Mouse (Mus musculus): ENCODE results near the gene Ms4a15.

Ms4a15 gene

GRCm38 (mm10) chr19:10993150-10993549, at the start of gene Ms4a15:
Gene Ms4a15, minus strand, starts transcription at chr19:10993250.
- DNase-seq (ENCODE audit: low read depth, low spot score) = no peak

- no peak for DNase-seq (ENCODE audit: low read depth, low spot score)
Observed at GRCm38 (mm10) chr19:11037570-11037969, 44.5 kb upstream of the Ms4a15 start.

- DNase-seq (ENCODE audit: low read depth, low spot score) = no peak
Observed at GRCm38 (mm10) chr19:11022382-11022781, 29.3 kb upstream of the Ms4a15 start.

- no peak for DNase-seq (ENCODE audit: low read depth, low spot score)
Observed at GRCm38 (mm10) chr19:11017891-11018290, 24.8 kb upstream of the Ms4a15 start, which contains the start of gene Ms4a18. Gene Ms4a18, minus strand, starts transcription at chr19:11018031.

GRCm38 (mm10) chr19:11017251-11017650, 24.2 kb upstream of the Ms4a15 start:
- DNase-seq (ENCODE audit: low read depth, low spot score) = peak; percentile 29

GRCm38 (mm10) chr19:11015998-11016397, 22.9 kb upstream of the Ms4a15 start:
- no peak for DNase-seq (ENCODE audit: low read depth, low spot score)

- DNase-seq (ENCODE audit: low read depth, low spot score) = no peak
Observed at GRCm38 (mm10) chr19:11015468-11015867, 22.4 kb upstream of the Ms4a15 start.

GRCm38 (mm10) chr19:10991911-10992310, 1.1 kb downstream of the Ms4a15 start:
- no peak for DNase-seq (ENCODE audit: low read depth, low spot score)

- no peak for DNase-seq (ENCODE audit: low read depth, low spot score)
Observed at GRCm38 (mm10) chr19:10990751-10991150, 2.3 kb downstream of the Ms4a15 start.

GRCm38 (mm10) chr19:10988563-10988962, 4.5 kb downstream of the Ms4a15 start:
- DNase-seq (ENCODE audit: low read depth, low spot score) = no peak

GRCm38 (mm10) chr19:10985889-10986288, 7.2 kb downstream of the Ms4a15 start:
- no peak for DNase-seq (ENCODE audit: low read depth, low spot score)

GRCm38 (mm10) chr19:10984551-10984950, 8.5 kb downstream of the Ms4a15 start:
- no peak for DNase-seq (ENCODE audit: low read depth, low spot score)

- no peak for DNase-seq (ENCODE audit: low read depth, low spot score)
Observed at GRCm38 (mm10) chr19:10983146-10983545, 9.9 kb downstream of the Ms4a15 start.

GRCm38 (mm10) chr19:10980210-10980609, 12.8 kb downstream of the Ms4a15 start:
- no peak for DNase-seq (ENCODE audit: low read depth, low spot score)

GRCm38 (mm10) chr19:10979184-10980168, 13.6 kb downstream of the Ms4a15 start:
- peak; percentile 44 for DNase-seq (ENCODE audit: low read depth, low spot score)

GRCm38 (mm10) chr19:10976318-10976717, 16.7 kb downstream of the Ms4a15 start:
- DNase-seq (ENCODE audit: low read depth, low spot score) = no peak

- no peak for DNase-seq (ENCODE audit: low read depth, low spot score)
Observed at GRCm38 (mm10) chr19:10975187-10975586, 17.9 kb downstream of the Ms4a15 start.

- no peak for DNase-seq (ENCODE audit: low read depth, low spot score)
Observed at GRCm38 (mm10) chr19:10974238-10974865, 18.7 kb downstream of the Ms4a15 start, which contains the start of gene Ms4a10. Gene Ms4a10, minus strand, starts transcription at chr19:10974670.

GRCm38 (mm10) chr19:10973187-10973586, 19.9 kb downstream of the Ms4a15 start:
- no peak for DNase-seq (ENCODE audit: low read depth, low spot score)

- no peak for DNase-seq (ENCODE audit: low read depth, low spot score)
Observed at GRCm38 (mm10) chr19:10972660-10973059, 20.4 kb downstream of the Ms4a15 start.

GRCm38 (mm10) chr19:10970457-10970856, 22.6 kb downstream of the Ms4a15 start:
- DNase-seq (ENCODE audit: low read depth, low spot score) = no peak

GRCm38 (mm10) chr19:10968578-10968977, 24.5 kb downstream of the Ms4a15 start:
- no peak for DNase-seq (ENCODE audit: low read depth, low spot score)

GRCm38 (mm10) chr19:10965721-10966120, 27.3 kb downstream of the Ms4a15 start:
- DNase-seq (ENCODE audit: low read depth, low spot score) = no peak
